Mouse (Mus musculus): ENCODE measurements around the gene Pdpn. TPM values are rescaled to one million over a fixed set of nuclear protein-coding genes. Genes with fewer than 3 reads are reported as not detected.

The Pdpn gene
- polyA plus RNA-seq, 1 experiment, result 179 TPM

DNA sequence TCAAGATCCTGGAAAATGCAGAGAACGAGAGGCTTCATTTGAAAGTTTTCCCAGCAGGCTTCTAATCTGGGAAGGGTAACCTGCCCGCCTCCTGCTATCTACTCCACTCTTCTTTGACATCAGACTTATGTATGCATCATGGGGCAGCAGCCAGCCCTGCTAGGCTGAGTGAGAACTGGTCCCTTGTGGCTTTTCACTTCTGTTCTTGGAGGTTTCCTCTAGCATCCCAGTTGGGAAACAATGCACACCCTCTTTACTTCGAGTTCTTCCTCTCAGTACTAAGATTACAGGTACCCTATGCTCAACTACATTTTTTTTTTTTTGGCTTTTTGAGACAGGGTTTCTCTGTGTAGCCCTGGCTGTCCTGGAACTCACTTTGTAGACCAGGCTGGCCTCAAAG, 28.5 kb downstream of the Pdpn start:
- Histone ChIP-seq H3K9me3 (replicated peaks; ENCODE audit: control insufficient read depth, insufficient read depth, low read length, poor library complexity, severe bottlenecking) (no peaks in the 10 kb centered on the region), H3K27ac (ENCODE audit: insufficient read depth, low read length) (no peak overlapping the region), H3K9ac (ENCODE audit: low read depth, poor library complexity, severe bottlenecking) (no peak overlapping the region), H3K27me3 (ENCODE audit: control insufficient read depth, insufficient read depth, low read length, poor library complexity, severe bottlenecking) (no peaks in the 10 kb centered on the region), H3K4me1 (ENCODE audit: control insufficient read depth, insufficient read depth, low read length) (no peaks in the 10 kb centered on the region), H3K4me3 (ENCODE audit: low read depth, low read length) (no peak overlapping the region), H3K36me3 (ENCODE audit: control insufficient read depth, insufficient read depth, low read length, poor library complexity, severe bottlenecking) (peaks cover 41% of the 10 kb centered on the region)
- TF ChIP-seq EP300 (IDR thresholded peaks at IDR 0.05; ENCODE audit: insufficient read depth, low read depth, low read length) (no peak), CTCF (IDR thresholded peaks at IDR 0.05; ENCODE audit: low read depth, low read length) (no peak), POLR2A (IDR thresholded peaks at IDR 0.05; ENCODE audit: insufficient read depth, low read length) (no peak)

DNA sequence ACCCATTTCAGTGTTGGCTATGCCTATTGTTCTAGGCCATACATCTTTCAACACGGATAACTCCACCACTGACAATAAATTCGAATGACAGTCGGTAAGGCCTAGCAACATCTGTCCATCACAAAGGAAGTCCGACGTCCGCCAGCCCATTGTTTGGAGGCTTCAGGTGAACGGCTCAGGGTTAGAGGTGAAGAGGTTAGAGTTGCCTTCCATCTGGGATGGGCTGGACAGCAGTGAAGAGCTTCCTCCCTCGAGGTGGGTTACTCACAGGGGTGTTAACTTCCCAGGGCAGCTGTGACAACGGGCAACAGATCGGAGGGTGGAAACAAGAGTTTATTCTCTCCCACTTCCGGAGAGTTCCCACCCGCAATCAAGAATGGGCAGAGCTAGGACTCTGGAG, 36.7 kb downstream of the Pdpn start:
- peak; percentile 72 for TF ChIP-seq EP300 (IDR thresholded peaks at IDR 0.05; ENCODE audit: insufficient read depth, low read depth, low read length)
- TF ChIP-seq POLR2A (IDR thresholded peaks at IDR 0.05; ENCODE audit: insufficient read depth, low read length), result no peak
- H3K36me3 ChIP-seq (ENCODE audit: control insufficient read depth, insufficient read depth, low read length, poor library complexity, severe bottlenecking), result peaks cover 2% of the 10 kb centered on the region; the same call in 1 of the 2 replicates
- peaks cover 3% of the 10 kb centered on the region for H3K4me1 ChIP-seq (ENCODE audit: control insufficient read depth, insufficient read depth, low read length)
- H3K27ac ChIP-seq (ENCODE audit: insufficient read depth, low read length), result peak overlapping the region; percentile 5; the same call in 1 of the 2 replicates
- H3K9ac ChIP-seq (ENCODE audit: low read depth, poor library complexity, severe bottlenecking), result no peak overlapping the region
- H3K9me3 ChIP-seq (replicated peaks; ENCODE audit: control insufficient read depth, insufficient read depth, low read length, poor library complexity, severe bottlenecking), result no peaks in the 10 kb centered on the region
- no peak overlapping the region for H3K4me3 ChIP-seq (ENCODE audit: low read depth, low read length)
- H3K27me3 ChIP-seq (ENCODE audit: control insufficient read depth, insufficient read depth, low read length, poor library complexity, severe bottlenecking), result no peaks in the 10 kb centered on the region

DNA sequence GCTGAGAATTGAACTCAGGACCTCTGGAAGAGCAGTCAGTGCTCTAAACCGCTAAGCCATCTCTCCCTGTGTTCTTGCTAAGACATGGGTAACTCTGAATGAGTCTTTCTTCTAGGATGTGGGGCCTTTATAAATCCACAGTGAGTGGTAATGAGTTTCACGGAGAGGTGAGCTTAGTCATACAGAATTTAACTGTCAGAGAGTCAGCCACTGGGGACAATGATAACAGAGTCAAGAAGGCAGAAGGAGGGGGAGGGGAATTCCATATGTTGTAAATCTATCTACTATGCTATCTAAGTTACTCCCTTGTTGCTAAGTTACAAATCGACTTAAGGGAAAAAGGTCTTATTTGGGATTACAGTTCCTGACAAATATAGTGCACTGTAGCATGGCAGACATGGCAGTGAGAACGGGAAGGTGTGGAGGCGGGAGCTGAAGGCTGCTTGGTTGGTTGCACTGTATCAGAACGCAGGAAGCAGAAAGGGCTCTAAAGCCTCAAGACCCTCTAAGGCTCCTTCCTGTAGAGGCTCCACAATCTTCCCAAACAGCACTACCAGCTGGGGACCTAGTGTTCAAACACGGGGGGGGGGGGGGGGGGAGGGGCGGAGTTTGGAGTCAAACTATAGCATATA, 39.5 kb downstream of the Pdpn start:
- TF ChIP-seq EP300 (IDR thresholded peaks at IDR 0.05; ENCODE audit: insufficient read depth, low read depth, low read length), result no peak
- TF ChIP-seq CTCF (IDR thresholded peaks at IDR 0.05; ENCODE audit: low read depth, low read length), result no peak
- TF ChIP-seq POLR2A (IDR thresholded peaks at IDR 0.05; ENCODE audit: insufficient read depth, low read length), result no peak
- H3K4me1 ChIP-seq (ENCODE audit: control insufficient read depth, insufficient read depth, low read length), result peaks cover 3% of the 10 kb centered on the region
- H3K27me3 ChIP-seq (ENCODE audit: control insufficient read depth, insufficient read depth, low read length, poor library complexity, severe bottlenecking), result no peaks in the 10 kb centered on the region
- H3K27ac ChIP-seq (ENCODE audit: insufficient read depth, low read length), result peak overlapping the region; percentile 34; the same call in 1 of the 2 replicates
- H3K4me3 ChIP-seq (ENCODE audit: low read depth, low read length), result no peak overlapping the region
- no peak overlapping the region for H3K9ac ChIP-seq (ENCODE audit: low read depth, poor library complexity, severe bottlenecking)
- H3K36me3 ChIP-seq (ENCODE audit: control insufficient read depth, insufficient read depth, low read length, poor library complexity, severe bottlenecking), result no peaks in the 10 kb centered on the region
- H3K9me3 ChIP-seq (replicated peaks; ENCODE audit: control insufficient read depth, insufficient read depth, low read length, poor library complexity, severe bottlenecking), result no peaks in the 10 kb centered on the region

DNA sequence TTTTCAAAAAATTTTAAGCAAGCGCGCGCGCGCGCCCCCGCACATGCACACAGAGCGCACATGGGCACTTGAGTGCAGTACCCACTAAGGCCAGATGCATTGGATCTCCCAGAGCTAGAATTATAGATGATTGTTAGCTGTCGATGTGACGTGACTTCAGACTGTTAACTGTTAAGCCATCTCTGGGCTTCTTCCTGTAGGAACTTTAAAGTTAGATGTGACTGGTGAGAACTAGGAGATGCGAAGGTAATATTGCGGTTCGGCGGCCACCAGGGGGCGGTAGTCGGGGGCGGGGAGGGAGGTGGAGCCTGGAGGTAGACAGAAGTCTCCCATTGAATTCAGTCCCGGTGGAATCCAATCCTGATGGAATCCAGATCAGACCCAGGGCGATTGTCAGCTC, 40.8 kb downstream of the Pdpn start:
- Histone ChIP-seq H3K27me3 (ENCODE audit: control insufficient read depth, insufficient read depth, low read length, poor library complexity, severe bottlenecking) (no peaks in the 10 kb centered on the region), H3K9me3 (replicated peaks; ENCODE audit: control insufficient read depth, insufficient read depth, low read length, poor library complexity, severe bottlenecking) (no peaks in the 10 kb centered on the region), H3K27ac (ENCODE audit: insufficient read depth, low read length) (no peak overlapping the region), H3K4me3 (ENCODE audit: low read depth, low read length) (peak overlapping the region; percentile 58), H3K36me3 (ENCODE audit: control insufficient read depth, insufficient read depth, low read length, poor library complexity, severe bottlenecking) (no peaks in the 10 kb centered on the region), H3K4me1 (ENCODE audit: control insufficient read depth, insufficient read depth, low read length) (peaks cover 3% of the 10 kb centered on the region), H3K9ac (ENCODE audit: low read depth, poor library complexity, severe bottlenecking) (peak overlapping the region; percentile 71)
- TF ChIP-seq POLR2A (IDR thresholded peaks at IDR 0.05; ENCODE audit: insufficient read depth, low read length) (no peak), CTCF (IDR thresholded peaks at IDR 0.05; ENCODE audit: low read depth, low read length) (peak; percentile 62)

DNA sequence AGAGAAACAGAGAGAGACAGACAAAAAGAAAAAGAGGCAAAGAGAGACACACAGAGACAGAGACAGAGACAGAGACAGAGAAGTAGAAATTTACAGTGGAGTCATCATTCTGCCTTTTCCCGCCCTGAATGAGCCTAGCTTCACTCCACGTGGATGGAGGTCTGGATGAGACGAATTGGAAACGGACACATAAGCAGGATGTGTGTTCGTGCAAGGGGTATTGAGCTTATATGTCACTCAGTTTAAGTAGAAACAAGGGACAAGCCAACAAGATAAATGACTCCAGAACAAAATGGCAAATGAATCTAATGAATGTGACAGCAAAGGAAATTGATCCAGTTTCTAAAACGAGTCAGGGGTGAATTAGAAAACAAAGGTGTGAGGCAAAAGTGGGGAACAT, 41.4 kb downstream of the Pdpn start:
- H3K27ac ChIP-seq (ENCODE audit: insufficient read depth, low read length), result no peak overlapping the region
- H3K9me3 ChIP-seq (replicated peaks; ENCODE audit: control insufficient read depth, insufficient read depth, low read length, poor library complexity, severe bottlenecking), result no peaks in the 10 kb centered on the region
- no peaks in the 10 kb centered on the region for H3K27me3 ChIP-seq (ENCODE audit: control insufficient read depth, insufficient read depth, low read length, poor library complexity, severe bottlenecking)
- TF ChIP-seq POLR2A (IDR thresholded peaks at IDR 0.05; ENCODE audit: insufficient read depth, low read length) (no peak), EP300 (IDR thresholded peaks at IDR 0.05; ENCODE audit: insufficient read depth, low read depth, low read length) (no peak), CTCF (IDR thresholded peaks at IDR 0.05; ENCODE audit: low read depth, low read length) (no peak)
- H3K36me3 ChIP-seq (ENCODE audit: control insufficient read depth, insufficient read depth, low read length, poor library complexity, severe bottlenecking), result no peaks in the 10 kb centered on the region
- H3K4me1 ChIP-seq (ENCODE audit: control insufficient read depth, insufficient read depth, low read length), result peaks cover 3% of the 10 kb centered on the region
- peak overlapping the region; percentile 71 for H3K9ac ChIP-seq (ENCODE audit: low read depth, poor library complexity, severe bottlenecking)
- no peak overlapping the region; the same call in 1 of the 2 replicates for H3K4me3 ChIP-seq (ENCODE audit: low read depth, low read length)

DNA sequence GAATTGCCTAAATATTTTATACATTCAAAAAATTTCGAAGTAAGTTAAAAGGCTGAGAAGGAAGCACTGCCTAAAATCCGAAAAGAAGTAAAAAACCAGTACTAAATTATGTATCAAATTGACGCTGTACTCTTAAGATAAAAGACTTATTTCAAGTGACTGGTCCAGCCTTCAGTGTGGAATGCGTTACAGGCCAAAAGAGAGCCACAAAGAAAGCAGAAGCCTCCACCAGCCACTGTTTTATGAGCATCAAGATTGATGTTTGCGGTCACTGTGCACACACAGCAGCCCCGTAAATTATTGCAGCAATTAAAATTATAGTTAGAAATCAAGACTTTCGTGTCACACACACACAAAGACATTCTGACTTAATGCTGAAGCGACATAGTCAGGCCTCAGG, 43.8 kb downstream of the Pdpn start:
- no peak for TF ChIP-seq POLR2A (IDR thresholded peaks at IDR 0.05; ENCODE audit: insufficient read depth, low read length)
- TF ChIP-seq CTCF (IDR thresholded peaks at IDR 0.05; ENCODE audit: low read depth, low read length), result no peak
- TF ChIP-seq EP300 (IDR thresholded peaks at IDR 0.05; ENCODE audit: insufficient read depth, low read depth, low read length), result no peak
- Histone ChIP-seq H3K9me3 (replicated peaks; ENCODE audit: control insufficient read depth, insufficient read depth, low read length, poor library complexity, severe bottlenecking) (no peaks in the 10 kb centered on the region), H3K9ac (ENCODE audit: low read depth, poor library complexity, severe bottlenecking) (no peak overlapping the region), H3K27ac (ENCODE audit: insufficient read depth, low read length) (no peak overlapping the region), H3K36me3 (ENCODE audit: control insufficient read depth, insufficient read depth, low read length, poor library complexity, severe bottlenecking) (no peaks in the 10 kb centered on the region), H3K27me3 (ENCODE audit: control insufficient read depth, insufficient read depth, low read length, poor library complexity, severe bottlenecking) (no peaks in the 10 kb centered on the region), H3K4me1 (ENCODE audit: control insufficient read depth, insufficient read depth, low read length) (peaks cover 2% of the 10 kb centered on the region), H3K4me3 (ENCODE audit: low read depth, low read length) (no peak overlapping the region)
